Mouse (Mus musculus) adipocyte (in vitro differentiated cells): ENCODE measurements around the gene H2al1n.
"Not testable (repeated sequence)": the region's sequence is repeated elsewhere in the genome, so short reads cannot be mapped to it uniquely, and the experiment has no call there.

Source experiments
- DNase-seq: peaks from one replicate; pipeline ENCODE4 v3.0.0-alpha.2; 2016; ENCODE audit warnings: low spot score

The H2al1n gene

GRCm38 (mm10) chrX:14210848-14211247 is at the start of gene H2al1n:
TSS of gene H2al1n (plus strand) at chrX:14211148.
- DNase-seq = not testable (repeated sequence)

- DNase-seq = no peak
Measured at GRCm38 (mm10) chrX:14199284-14199683, 11.7 kb upstream of the H2al1n start.

- DNase-seq = no peak
Measured at GRCm38 (mm10) chrX:14206112-14206875, 4.7 kb upstream of the H2al1n start.

GRCm38 (mm10) chrX:14229218-14229617 is 18.3 kb downstream of the H2al1n start:
- DNase-seq = no peak

- DNase-seq = no peak
Measured at GRCm38 (mm10) chrX:14259597-14260239, 48.8 kb downstream of the H2al1n start.
